Mouse (Mus musculus): ENCODE data around the gene Mrnip. TPM values are rescaled to one million over a fixed set of nuclear protein-coding genes. Genes with fewer than 3 reads are reported as not detected.

The Mrnip gene
- total RNA-seq, 2 experiments from 2014 or later = 2.4 to 3.0 TPM

GRCm38 (mm10) chr11:50201590-50201989 is 27.3 kb downstream of the Mrnip start:
- no peak for DNase-seq

DNA sequence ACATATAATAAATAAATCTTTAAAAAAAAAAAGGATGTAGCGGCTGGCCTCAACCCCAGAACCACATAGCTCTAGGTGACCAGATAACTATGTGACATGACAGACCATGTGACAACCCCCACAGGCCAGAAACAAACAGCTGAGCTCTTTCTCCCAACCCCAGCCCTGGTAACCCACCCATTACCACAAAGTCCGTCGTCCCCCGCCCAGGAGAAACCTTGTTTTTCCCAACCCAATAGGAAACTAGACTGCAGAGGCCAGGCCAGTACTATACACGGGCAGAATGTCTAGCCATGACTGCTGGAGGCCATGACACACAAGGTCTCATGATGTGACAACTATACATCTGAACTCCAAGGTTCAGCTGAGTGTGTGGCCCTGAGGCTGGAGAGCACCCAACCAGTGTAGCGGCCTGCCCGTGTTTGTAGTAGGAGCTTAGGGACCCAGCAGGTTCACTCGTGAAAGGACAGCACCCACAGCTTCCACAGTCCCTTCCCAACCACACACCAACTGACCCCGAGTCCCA is 29.1 kb downstream of the Mrnip start:
- no peak for DNase-seq

- peak in 1 of 2 experiments; percentile 64 for DNase-seq
Measured at GRCm38 (mm10) chr11:50205434-50205833, 31.2 kb downstream of the Mrnip start.

- DNase-seq = no peak
Measured at GRCm38 (mm10) chr11:50206037-50206436, 31.8 kb downstream of the Mrnip start.

- DNase-seq = no peak
Measured at GRCm38 (mm10) chr11:50207344-50207743, 33.1 kb downstream of the Mrnip start.

GRCm38 (mm10) chr11:50208039-50208438 is 33.8 kb downstream of the Mrnip start:
- no peak for DNase-seq

GRCm38 (mm10) chr11:50210101-50210504 is 35.9 kb downstream of the Mrnip start:
- DNase-seq = peak; percentile 90 to 95

DNA sequence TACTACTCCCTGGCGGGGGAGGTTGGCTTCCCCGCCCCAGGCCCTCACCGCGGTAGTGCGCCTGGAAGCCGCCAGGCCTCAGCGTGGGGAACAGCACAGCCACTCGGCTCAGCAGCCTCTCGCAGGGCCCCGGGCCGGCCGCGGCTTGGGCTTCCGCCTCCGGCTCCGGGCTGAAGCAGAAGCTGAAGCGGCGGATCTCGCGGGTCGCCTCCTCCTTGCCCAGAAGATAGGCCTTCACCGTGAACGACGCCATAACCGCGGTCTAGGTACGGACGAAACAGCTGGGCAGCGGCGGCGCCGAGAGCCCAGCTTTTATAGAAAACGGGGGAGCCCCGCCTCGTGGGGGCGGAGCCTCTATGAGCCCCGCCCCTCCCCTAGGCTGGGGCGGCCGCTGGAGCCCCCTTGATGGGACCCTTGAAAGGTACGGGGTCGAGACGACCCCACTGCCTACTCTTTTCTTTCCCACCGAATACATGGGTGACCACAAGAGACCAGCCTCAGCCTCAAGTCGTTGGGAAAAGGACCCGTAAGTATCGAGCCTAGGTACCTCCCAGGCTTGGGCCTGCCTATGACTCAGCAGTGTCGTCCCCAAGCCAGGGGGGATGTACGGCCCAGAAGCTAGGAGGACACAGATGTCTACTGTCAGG is 36.4 kb downstream of the Mrnip start, which contains the start of the genes Sqstm1 and Mgat4b:
TSS of gene Sqstm1 (minus strand) at position 323 of the 647 bp plus-strand sequence.
TSS of gene Mgat4b (plus strand) at position 386 of the 647 bp plus-strand sequence.
- DNase-seq = peak; percentile 88 to 92

DNA sequence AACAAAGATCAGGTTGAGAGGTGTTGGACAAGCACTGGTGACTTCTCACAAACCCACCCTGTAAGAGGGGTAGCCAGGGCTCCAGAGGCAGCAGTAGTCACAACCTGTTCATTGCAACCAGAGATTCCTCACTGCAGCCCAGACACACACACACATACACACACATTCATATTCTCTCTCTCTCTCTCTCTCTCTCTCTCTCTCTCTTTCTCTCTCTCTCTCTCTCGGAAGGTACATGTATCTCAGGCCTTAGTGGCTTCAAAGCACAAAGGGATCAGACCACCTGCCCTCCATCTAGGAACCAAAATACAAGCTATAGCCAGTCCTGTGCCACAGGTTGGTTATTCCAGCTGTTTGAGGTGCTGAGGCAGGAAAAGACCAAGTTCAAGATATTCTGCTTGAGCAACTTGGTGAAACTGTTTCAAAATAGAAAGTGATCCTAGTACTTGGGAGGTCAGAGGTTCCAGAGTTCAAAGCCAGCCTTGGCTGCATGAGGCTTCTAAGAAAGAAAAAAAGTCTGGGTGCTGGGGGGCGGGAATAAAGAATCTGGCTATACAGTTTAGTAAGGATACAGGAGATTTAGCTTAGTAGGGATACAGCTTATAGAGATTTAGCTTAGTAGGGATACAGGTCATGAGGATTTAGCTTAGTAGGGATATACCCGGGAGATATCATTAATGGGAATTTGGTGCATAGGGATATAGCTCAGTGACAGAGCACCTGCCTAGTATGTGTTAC is 37.2 kb downstream of the Mrnip start:
- DNase-seq = no peak

- DNase-seq = no peak
Measured at GRCm38 (mm10) chr11:50212060-50212739, 38.0 kb downstream of the Mrnip start.

DNA sequence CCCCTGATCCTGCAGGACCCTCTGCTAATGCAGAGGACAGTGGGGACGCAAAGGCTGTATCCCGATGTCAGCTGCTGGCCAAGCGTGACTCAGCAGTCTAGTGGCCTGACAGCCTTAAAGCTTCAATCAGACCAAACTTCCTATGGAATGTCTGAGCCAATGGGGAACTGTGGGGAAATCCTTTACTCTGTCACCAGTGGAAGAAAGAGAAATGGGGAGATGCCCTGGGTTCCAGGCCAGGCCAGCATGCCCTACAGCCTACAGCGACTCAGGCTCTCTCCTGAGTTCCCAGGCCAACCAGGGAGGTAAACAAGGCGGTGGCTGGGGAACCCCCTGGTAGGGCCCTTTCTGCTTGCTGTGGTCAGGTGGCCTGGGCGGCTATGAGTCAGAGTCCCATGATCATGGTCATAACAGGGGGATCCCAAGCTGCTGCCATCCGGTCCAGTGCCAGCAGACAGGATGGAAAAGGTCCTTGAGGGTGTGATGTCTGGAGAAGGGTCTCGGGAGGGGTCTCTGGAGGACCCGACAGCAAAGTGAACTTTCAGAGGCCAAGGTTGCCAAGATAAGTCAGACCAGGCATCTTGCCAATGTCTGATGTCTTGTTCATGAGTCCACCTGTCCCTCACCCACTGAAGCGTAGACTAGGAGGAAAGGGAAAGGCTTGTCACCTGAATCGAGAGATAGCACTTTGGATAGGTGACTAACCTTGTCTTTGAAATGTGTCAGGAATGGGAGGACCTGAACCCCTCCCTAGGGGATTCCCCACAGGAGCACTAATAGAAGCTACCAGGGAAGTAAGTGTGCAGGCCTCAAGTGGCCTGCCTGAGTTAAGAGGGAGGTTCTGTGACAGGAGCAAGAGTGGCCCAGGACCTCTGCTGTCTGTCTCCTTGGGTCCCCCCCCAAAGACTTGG is 38.9 kb downstream of the Mrnip start:
- DNase-seq = peak; percentile 92 to 93

DNA sequence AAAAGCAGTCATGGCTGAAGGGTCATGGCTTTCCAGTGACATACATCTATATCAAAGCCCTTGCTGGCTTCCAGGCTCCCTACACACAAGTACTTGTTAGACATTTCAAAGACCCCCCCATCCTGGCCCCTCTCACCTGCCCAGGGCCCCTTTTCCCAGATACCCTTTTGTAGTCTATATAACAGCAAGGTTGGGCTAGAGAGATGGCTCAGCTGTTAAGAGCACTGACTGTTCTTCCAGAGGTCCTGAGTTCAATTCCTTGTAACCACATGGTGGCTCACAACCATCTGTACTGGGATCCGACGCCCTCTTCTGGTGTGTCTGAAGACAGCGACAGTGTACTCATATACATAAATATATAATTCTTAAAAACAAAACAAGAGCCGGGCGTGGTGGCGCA is 40.4 kb downstream of the Mrnip start:
- DNase-seq = no peak

GRCm38 (mm10) chr11:50215633-50216032 is 41.4 kb downstream of the Mrnip start:
- DNase-seq = no peak

DNA sequence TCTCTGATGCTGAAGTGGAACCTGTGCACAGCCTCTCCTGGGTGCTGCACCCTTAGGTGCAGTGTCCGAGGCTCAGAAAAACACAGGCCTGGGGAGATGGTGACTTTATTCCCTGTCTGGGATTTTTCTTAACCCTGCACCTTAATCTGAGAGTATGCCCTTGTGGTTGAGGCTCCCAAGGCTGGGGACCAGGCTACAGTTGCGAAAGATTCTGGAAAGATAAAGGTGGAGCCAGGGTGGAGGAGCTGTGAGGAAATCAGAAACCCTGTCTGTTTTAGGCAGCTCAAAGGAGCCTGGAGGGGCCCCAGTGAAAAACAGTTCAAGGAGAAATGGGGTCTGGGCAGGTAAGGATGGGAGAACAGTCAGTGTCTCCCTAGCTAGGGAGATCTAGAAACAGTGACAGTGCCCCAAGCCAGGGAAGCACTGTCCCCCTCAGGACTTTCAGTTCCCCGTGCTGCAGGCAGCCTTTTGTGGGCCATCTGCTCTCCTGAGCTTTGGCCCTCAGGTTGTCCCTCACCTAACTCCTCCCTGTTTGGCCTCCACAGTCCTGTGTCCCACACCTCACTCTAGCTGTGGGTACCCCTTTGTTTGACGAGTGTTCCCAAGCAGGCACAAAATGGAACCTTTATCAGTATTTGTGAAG is 42.6 kb downstream of the Mrnip start:
- DNase-seq = no peak

DNA sequence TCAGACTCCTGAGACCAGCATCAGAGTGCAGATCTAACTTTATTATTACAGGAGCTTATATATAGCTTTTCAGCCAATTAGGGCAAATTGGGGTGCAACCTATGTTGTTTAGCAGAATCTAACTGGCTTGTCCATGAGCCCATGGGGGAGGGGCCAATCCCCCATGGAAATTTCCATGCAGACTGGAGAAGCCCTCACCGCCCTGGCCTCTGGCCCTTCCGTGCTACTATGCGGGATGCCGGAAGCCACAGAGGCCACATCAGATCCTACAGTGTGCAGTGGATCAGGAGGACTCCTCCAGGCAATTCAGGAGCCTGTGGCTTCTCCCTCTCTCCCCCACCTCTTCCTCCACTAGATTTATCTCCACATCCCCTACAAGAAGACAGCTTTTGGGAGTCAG is 43.6 kb downstream of the Mrnip start:
- no peak for DNase-seq

GRCm38 (mm10) chr11:50219833-50220232 is 45.6 kb downstream of the Mrnip start:
- DNase-seq = no peak

- DNase-seq = no peak
Measured at GRCm38 (mm10) chr11:50222559-50223276, 48.5 kb downstream of the Mrnip start.

DNA sequence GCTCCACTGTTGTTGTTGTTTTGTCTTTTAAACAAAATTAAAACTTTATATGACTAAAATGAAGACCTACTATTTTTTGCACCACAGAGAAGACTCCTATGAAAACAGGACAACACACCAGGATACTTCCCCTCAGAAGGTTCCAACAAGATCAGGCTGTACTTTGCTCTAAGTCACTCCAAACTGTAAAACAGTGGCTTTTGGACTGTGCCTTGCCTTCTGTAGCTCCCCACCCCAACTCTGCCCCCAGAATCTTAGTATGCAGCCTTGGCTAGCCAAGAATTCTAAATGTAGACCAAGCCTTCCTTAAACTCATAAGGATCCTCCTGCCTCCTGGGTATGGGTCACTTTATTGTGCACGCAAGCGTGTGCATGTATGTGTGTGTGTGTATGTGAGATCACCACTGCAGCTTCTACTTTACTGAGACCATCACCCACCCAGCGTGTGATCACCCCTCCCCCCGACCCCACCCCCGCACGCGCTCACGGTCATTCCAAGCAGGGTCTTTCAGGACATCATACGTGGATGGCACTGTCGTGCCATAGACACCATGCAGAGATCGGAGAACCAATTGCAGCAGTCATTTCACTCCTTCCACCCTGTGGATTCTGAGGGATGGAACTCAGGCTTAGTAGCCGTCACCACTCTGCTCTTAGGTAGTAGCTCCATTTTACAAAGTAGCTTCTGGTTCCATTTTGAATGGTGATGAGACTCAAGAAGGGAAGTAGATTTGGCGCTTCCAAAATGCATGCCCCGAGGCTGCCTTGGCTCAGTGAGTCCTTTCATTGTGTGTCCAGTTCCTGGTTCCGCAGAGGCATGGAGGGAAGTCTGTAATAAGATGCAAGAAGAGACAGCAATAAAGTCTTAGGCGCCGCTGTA is 49.8 kb downstream of the Mrnip start:
- DNase-seq = no peak

Data from heart, adult 18-20 months (tissue).